Mouse (Mus musculus) stomach, postnatal 0 days (tissue): ENCODE results near the gene Mogat2.

Experiments
- CTCF ChIP-seq: IDR thresholded peaks from 2 replicates; pipeline ENCODE4 v1.5.1; 2016; ENCODE audit warnings: antibody characterized with exemption, low read depth, mild to moderate bottlenecking, moderate library complexity
- EP300 ChIP-seq: optimal IDR thresholded peaks from 2 replicates; pipeline ENCODE3; 2016; ENCODE audit warnings: antibody characterized with exemption

DNA sequence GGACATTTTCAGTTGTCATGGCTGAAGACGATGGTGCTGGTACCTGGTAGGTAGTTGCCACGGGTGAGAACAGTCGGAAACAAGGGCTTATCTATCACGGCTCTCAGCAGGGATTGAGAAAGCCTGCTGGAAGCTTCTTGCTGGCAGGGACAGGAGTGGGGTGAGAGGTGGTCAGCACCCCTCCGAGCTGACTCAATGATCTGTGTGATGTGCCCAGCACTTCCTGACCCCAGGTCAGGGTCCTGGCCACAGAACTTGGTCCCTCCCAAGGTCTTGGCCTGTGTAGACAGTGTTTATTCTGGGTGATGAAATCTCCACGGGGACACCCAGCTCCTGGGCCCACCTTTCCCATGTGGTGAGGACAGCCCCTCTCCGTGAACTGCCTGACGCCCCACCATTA is 9.6 kb downstream of the Mogat2 start:
- no peak for TF ChIP-seq CTCF
- no peak for TF ChIP-seq EP300
